In genomic region chr2:128572726-128573624, GRCm38 (mm10) we compare ENCODE assay signal across 9 mouse cellular contexts. TPM values are rescaled to one million over a fixed set of nuclear protein-coding genes. Genes with fewer than 3 reads are reported as not detected.
DNase-seq lines count a peak whose midpoint lies in the region; ATAC-seq and TF ChIP-seq lines count a peak whose summit lies in the region.
"Had no signal": no experiment of that assay in that cellular context is flagged by ENCODE, and none has a peak within 500 bp of the region (broad histone marks: within the 10 kb centered on the region; RNA-seq: fewer than 3 reads in every experiment).

No protein-coding gene starts in this region.

- peak; percentile 72 for ATAC-seq in cerebellum, adult (ENCODE audit: insufficient number of reproducible peaks, low FRiP score, low TSS enrichment)
- ATAC-seq in forebrain, embryonic 14.5 days = peak; percentile 67
- no peak for ATAC-seq in hindbrain, embryonic 11.5 days (ENCODE audit: low FRiP score)

- no peaks in the 10 kb centered on the region for H3K79me2 ChIP-seq in MEL (ENCODE audit: control insufficient read depth, insufficient read depth, low read length, poor library complexity)

- peaks cover 2 to 4% of the 10 kb centered on the region in 2 experiments; a peak in 3 of 4 replicates for H3K27me3 ChIP-seq in MEL (ENCODE audit: control insufficient read depth in 1 of 2, insufficient read depth in 2 of 2, low read length in 2 of 2)
- H3K27me3 ChIP-seq in forebrain, embryonic 14.5 days (replicated peaks; ENCODE audit: control insufficient read depth, insufficient read depth, low read length) = no peaks in the 10 kb centered on the region
- H3K27me3 ChIP-seq in hindbrain, embryonic 11.5 days (ENCODE audit: control insufficient read depth, insufficient read depth, low read length) = no peaks in the 10 kb centered on the region
- H3K27me3 ChIP-seq: liver, embryonic 15.5 days had no signal

- peak; percentile 72 for TF ChIP-seq RAD21 in MEL (IDR thresholded peaks at IDR 0.05; ENCODE audit: low read depth, low read length)

- no peak for TF ChIP-seq EP300 in MEL (IDR thresholded peaks at IDR 0.05; ENCODE audit: low read depth in 1 of 2, low read length in 2 of 2)

- TF ChIP-seq CTCF in MEL (IDR thresholded peaks at IDR 0.05 in 2 of 3, conservative IDR thresholded peaks at IDR 0.05 in 1 of 3; ENCODE audit: control insufficient read depth in 1 of 3, insufficient read depth in 1 of 3, low read depth in 2 of 3, low read length in 3 of 3, poor library complexity in 1 of 3, severe bottlenecking in 1 of 3) = peak; percentile 60 to 89 (median 63)

- no peak overlapping the region for H3K9ac ChIP-seq in MEL (ENCODE audit: control insufficient read depth, low read depth, low read length, poor library complexity, severe bottlenecking)
- H3K9ac ChIP-seq in forebrain, embryonic 14.5 days (ENCODE audit: low read length) = no peak overlapping the region
- no peak overlapping the region for H3K9ac ChIP-seq in hindbrain, embryonic 11.5 days (ENCODE audit: low read depth, low read length)
- H3K9ac ChIP-seq: liver, embryonic 15.5 days had no signal

- peak overlapping the region in 1 of 2 experiments; percentile 20; a peak in 1 of 4 replicates for H3K4me3 ChIP-seq in MEL (ENCODE audit: control insufficient read depth in 1 of 2, insufficient read depth in 1 of 2, low read depth in 2 of 2, low read length in 2 of 2)
- no peak overlapping the region for H3K4me3 ChIP-seq in forebrain, embryonic 14.5 days (ENCODE audit: low read depth, low read length)
- no peak overlapping the region for H3K4me3 ChIP-seq in hindbrain, embryonic 11.5 days (ENCODE audit: low read depth, low read length)
- H3K4me3 ChIP-seq: liver, embryonic 15.5 days had no signal

- H3K36me3 ChIP-seq in MEL (ENCODE audit: control insufficient read depth in 1 of 2, insufficient read depth in 2 of 2, low read length in 2 of 2) = no peaks in the 10 kb centered on the region
- no peaks in the 10 kb centered on the region for H3K36me3 ChIP-seq in forebrain, embryonic 14.5 days (ENCODE audit: control insufficient read depth, insufficient read depth, low read length)
- H3K36me3 ChIP-seq in hindbrain, embryonic 11.5 days (ENCODE audit: control insufficient read depth, insufficient read depth, low read length) = no peaks in the 10 kb centered on the region
- H3K36me3 ChIP-seq: liver, embryonic 15.5 days had no signal

- 51% methylated on average over 16 of the region's 16 CpGs for WGBS in forebrain, embryonic 14.5 days
- WGBS in hindbrain, embryonic 11.5 days = 50% methylated on average over 16 of the region's 16 CpGs

- no peak overlapping the region for H3K27ac ChIP-seq in MEL (ENCODE audit: control insufficient read depth, low read depth, low read length)
- H3K27ac ChIP-seq in forebrain, embryonic 14.5 days (ENCODE audit: low read depth, low read length) = no peak overlapping the region
- no peak overlapping the region for H3K27ac ChIP-seq in hindbrain, embryonic 11.5 days (ENCODE audit: low read depth, low read length)
- H3K27ac ChIP-seq: liver, embryonic 15.5 days had no signal

- no peak overlapping the region for H3K4me2 ChIP-seq in forebrain, embryonic 14.5 days (ENCODE audit: low read length)
- H3K4me2 ChIP-seq in hindbrain, embryonic 11.5 days (replicated peaks; ENCODE audit: low read depth, low read length) = no peak overlapping the region
- H3K4me2 ChIP-seq: liver, embryonic 15.5 days had no signal

- no peak for TF ChIP-seq POLR2A in MEL (IDR thresholded peaks at IDR 0.05; ENCODE audit: control insufficient read depth in 1 of 2, insufficient read depth in 1 of 2, low read depth in 1 of 2, low read length in 2 of 2, poor library complexity in 1 of 2)

- no peaks in the 10 kb centered on the region for H3K4me1 ChIP-seq in MEL (ENCODE audit: control insufficient read depth in 1 of 2, insufficient read depth in 2 of 2, low read length in 2 of 2)
- no peaks in the 10 kb centered on the region for H3K4me1 ChIP-seq in forebrain, embryonic 14.5 days (ENCODE audit: control insufficient read depth, insufficient read depth, low read length)
- no peaks in the 10 kb centered on the region for H3K4me1 ChIP-seq in hindbrain, embryonic 11.5 days (replicated peaks; ENCODE audit: control insufficient read depth, insufficient read depth, low read length)
- H3K4me1 ChIP-seq: liver, embryonic 15.5 days had no signal

- DNase-seq in MEL (ENCODE audit: low read depth, low spot score) = peak; percentile 74
- DNase-seq in forebrain, embryonic 14.5 days (ENCODE audit: low spot score) = peak; percentile 91
- DNase-seq in hindbrain, embryonic 11.5 days (ENCODE audit: low spot score) = peak; percentile 89
- peak; percentile 82 for DNase-seq in layer of hippocampus, adult 9-10 months (ENCODE audit: low spot score)
- DNase-seq in lung, postnatal 25 days (ENCODE audit: low spot score) = peak; percentile 86
- peak; percentile 93 for DNase-seq in retina, embryonic 14.5 days (ENCODE audit: low spot score)
- peak; percentile 75 for DNase-seq in thymus, postnatal 14 days

- H3K9me3 ChIP-seq in MEL (replicated peaks; ENCODE audit: insufficient read depth, low read length) = no peaks in the 10 kb centered on the region
- no peaks in the 10 kb centered on the region for H3K9me3 ChIP-seq in forebrain, embryonic 14.5 days (replicated peaks; ENCODE audit: control insufficient read depth, low read length)
- no peaks in the 10 kb centered on the region for H3K9me3 ChIP-seq in hindbrain, embryonic 11.5 days (ENCODE audit: control insufficient read depth, low read length)
- H3K9me3 ChIP-seq: liver, embryonic 15.5 days had no signal

TF ChIP-seq in MEL, 35 proteins besides CTCF, POLR2A, EP300 and RAD21:
- 0 out of 2 replicates have a peak, but pooled peaks have one; percentile 21 for TF ChIP-seq MXI1 (IDR thresholded peaks at IDR 0.05; ENCODE audit: low read depth, low read length)
- TF ChIP-seq MAX (IDR thresholded peaks at IDR 0.05; ENCODE audit: low read length) = 0 out of 2 replicates have a peak, but pooled peaks have one; percentile 27
- no peak for TF ChIP-seq HCFC1 (IDR thresholded peaks at IDR 0.05; ENCODE audit: low read depth, low read length)
- TF ChIP-seq ZC3H11A (IDR thresholded peaks at IDR 0.05; ENCODE audit: low read depth, low read length) = peak; percentile 52
- TF ChIP-seq SMC3 (IDR thresholded peaks at IDR 0.05; ENCODE audit: low read depth, low read length) = peak; percentile 62
- TF ChIP-seq TBP (IDR thresholded peaks at IDR 0.05; ENCODE audit: low read depth, low read length) = no peak
- TF ChIP-seq MYC (IDR thresholded peaks at IDR 0.05; ENCODE audit: low read depth, low read length) = peak; percentile 24; the same call in 1 of the 2 replicates

RNA-seq across cellular contexts. Expression of gene Spdye4c, which starts 18.0 kb away (rescaled TPM):
- total RNA-seq in MEL (2012; rRNA removed) = not detected in 2 replicates
- polyA plus RNA-seq in MEL (2012; ENCODE audit: insufficient read depth in 1 of 2, insufficient read length in 2 of 2, low read depth in 1 of 2, low replicate concordance in 2 of 2, missing spikeins in 1 of 2) = not detected
- not detected in 2 replicates for polyA plus RNA-seq in forebrain, embryonic 14.5 days (2014; fragmentation: Nextera tagmentation; extraction: Ambion mirVana)
- polyA plus RNA-seq in hindbrain, embryonic 11.5 days (2014; fragmentation: Nextera tagmentation; extraction: Ambion mirVana) = not detected in 2 replicates
- polyA plus RNA-seq: liver, embryonic 15.5 days had no signal
